Mouse (Mus musculus) natural killer cell, adult 2 months (primary cell): ENCODE measurements around the gene Abl1.

ENCODE experiments used
- DNase-seq, 2 experiments: peaks; one replicate each; pipeline ENCODE4 v3.0.0; 2022; ENCODE audit warnings: low spot score in 2 of 2

The Abl1 gene

DNA sequence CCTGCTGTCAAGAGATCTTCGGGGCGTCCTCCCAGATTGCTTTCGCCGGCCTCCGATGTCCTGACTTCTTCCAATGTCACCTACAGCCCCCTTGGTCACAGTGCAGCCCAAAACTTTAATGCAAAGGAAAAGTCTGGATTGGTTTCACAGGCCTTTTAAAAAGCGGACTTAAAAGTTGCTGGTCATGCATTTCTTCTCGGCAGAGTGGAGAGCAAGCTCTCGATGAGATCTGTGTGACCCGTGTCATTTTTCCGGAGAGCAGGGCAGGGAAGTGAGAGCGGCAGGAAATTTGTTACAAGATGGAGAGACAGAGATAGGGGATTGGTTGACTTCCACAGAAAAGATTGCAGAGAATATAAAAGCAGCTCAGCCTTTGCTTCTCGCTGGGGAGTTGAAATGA, 869 bp downstream of the Abl1 start:
- DNase-seq = no peak

- no peak for DNase-seq
These were observed 1.9 kb downstream of the Abl1 start for GRCm38 (mm10) chr2:31690063-31690462.

- no peak for DNase-seq
These were observed 10.0 kb downstream of the Abl1 start for GRCm38 (mm10) chr2:31698209-31698608.

DNA sequence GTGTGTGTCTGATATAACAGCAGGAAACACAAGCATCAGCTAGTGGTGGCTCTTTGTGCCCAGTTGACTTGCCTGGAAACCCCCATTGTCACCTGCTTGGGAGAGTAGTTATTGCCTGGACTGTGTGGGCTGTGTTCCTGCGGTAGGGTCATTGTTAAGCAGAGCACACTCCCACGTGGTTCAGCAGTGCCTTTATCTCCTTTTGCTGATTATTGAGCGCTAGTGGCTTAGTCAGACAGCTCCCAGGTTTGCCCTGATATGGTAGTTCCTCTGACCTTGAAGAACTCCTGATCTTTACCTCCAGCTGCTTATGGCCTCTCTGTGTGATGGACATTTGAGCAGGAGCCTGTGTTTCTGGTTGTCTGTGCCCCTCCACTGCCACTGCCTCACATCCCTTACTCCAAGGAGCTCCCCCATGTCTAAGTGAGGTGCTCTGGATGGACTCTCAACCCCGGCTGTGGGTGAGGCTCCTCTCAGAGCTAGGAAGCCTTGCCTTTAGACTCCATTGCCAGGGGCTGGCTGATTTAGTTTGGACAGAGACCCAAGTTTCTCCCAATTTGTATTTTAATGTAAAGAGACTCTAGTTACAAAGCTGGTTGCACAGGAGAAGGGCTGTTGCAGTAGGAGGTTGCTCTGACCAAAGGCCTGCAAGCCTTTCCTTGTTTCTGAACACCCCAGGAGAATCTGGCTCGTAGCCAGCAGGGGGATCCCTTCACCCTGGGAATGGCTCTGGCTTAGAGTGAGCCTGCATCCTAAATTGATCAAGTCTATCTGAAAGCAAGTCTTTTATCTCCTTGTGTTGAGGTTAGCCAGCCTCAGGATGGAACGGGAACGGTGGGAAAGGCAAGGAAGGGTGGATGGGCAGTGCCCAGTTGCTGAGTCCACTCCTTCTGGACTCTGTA, 12.6 kb downstream of the Abl1 start:
- DNase-seq = peak in 1 of 2 experiments; percentile 29

- DNase-seq = no peak
These were observed 15.1 kb downstream of the Abl1 start for GRCm38 (mm10) chr2:31703226-31703625.

GRCm38 (mm10) chr2:31705914-31706313, 17.7 kb downstream of the Abl1 start:
- no peak for DNase-seq

GRCm38 (mm10) chr2:31706531-31706930, 18.4 kb downstream of the Abl1 start:
- DNase-seq = no peak

DNA sequence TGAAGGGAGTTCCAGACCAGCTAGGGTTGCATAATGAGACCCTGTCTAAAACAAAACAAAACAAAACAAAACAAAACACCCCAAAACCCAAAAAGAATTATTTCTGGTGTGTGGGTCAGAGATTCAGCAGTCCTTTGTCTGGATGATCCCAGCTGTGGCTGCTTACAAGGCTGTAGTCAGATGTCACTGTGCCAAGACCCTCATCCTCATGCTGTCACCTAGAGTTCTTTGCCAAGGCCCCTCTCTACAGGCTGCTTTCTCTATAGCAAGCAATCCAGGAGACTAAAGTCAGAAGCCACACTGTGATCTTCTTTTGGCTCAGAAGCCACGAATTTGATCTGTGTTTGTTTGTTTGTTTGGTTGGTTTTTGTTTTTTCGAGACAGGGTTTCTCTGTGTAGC, 24.5 kb downstream of the Abl1 start:
- no peak for DNase-seq

GRCm38 (mm10) chr2:31713813-31714212, 25.6 kb downstream of the Abl1 start:
- DNase-seq = no peak

DNA sequence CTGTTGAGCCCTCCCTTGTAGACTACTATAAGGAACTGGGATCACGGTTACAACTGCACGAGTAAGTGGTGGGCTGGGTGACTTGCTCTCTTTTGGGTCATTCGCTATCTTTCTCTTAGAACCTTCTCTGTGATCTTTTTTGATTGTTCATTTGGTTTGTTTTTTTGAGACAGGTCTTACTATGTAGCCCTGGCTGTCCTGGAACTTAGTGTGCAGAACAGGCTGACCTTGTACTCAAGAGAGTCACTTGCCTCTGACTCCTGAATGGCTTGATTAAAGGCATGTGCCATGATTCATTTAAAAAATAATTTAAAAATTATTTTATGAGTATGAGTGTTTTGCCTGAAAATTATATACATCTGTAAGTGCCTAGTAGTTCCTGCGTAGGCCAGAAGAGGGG, 26.6 kb downstream of the Abl1 start:
- DNase-seq = no peak

DNA sequence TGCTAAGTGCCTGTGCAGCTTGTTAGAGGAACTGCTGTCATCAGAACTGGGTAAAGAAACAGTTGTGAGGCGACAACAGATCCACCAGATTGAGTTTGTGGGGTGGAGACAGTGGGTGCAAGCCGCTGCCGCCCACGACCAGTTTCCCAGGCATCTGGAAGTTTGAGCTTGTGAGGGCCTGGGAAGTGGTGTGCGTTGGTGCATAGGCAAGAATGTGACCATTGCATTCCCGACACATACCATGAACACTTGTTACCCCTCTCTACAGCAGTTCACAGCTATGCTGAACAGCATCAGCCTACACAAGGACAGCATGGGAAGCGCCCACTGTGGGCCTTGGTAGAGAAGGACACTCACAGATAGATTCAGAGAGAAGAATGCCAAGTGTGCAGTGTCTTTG, 27.8 kb downstream of the Abl1 start:
- no peak for DNase-seq

GRCm38 (mm10) chr2:31719202-31719880, 31.2 kb downstream of the Abl1 start:
- DNase-seq = no peak

DNA sequence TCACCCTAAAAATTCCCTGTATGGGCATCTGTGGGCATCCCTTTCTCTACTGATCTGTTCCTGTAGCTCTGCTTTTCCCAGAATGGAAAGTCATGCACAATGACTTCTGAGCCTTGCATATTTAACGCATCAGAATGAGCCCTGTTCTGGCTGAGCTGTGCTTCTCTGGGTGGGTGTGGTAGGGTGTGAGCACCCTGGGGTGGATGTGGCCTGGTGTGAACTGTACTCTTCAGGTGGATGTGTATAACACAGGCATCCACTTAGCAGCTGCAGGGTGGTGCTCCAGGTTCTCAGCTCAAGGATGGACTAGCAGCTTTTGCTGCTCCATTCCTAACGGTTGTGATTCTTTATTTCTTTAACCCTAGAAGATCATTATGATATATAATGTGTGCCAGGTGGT, 31.8 kb downstream of the Abl1 start:
- no peak for DNase-seq

DNA sequence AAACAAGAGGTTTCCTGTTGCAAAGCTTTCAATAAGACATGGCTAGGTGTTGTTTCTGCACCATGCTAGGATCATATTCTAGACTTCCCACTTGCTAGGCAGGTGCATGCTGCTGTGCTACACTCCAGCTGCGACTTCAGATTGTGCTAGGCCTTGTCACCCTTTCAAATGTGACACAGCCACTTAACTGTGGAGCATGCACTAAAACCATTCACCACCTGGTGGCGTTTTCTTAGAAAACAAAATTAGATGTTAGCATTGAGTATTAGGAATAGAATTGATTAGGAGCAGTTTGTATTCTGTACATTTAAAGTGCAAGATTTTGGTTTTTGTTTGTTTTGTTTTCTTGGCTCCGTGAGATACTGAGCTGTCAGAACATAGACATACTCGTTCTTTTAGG, 32.6 kb downstream of the Abl1 start:
- peak in 1 of 2 experiments; percentile 20 for DNase-seq

GRCm38 (mm10) chr2:31724730-31725490, 36.7 kb downstream of the Abl1 start:
- DNase-seq = no peak

DNA sequence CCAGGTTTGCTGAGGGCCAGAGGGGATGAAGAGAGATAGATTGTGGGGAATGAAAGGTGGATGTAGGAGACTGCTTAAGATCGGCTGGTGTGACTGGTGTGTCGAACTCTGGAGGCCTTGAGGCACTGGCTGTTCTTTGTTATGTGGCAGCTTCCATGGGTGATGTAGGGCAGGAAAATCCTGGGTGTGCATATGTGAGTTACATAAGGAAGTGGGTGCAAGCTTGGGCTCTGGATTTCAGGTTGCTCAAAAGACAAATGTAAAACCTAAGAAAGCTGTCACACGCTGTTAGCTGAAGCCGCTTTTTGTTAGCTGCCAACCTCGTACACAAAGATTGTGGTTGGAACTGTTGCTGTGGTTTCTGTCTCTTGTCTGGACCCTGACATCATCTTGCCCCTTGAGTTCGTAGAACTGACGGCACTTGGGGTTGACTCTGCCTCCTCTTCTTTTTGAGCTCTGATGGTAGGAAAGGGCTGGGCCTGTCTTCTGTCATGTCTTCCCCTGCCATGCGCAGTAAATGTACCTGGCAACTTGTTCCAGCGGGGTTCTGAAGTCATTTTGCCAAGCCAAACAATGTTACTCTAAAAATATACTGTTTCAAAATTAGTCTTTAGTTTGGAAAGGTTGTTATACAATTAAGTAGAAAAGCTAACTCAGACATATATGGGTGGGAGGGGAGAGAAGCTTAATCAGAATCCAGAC, 39.6 kb downstream of the Abl1 start:
- peak; percentile 66 to 81 for DNase-seq

DNA sequence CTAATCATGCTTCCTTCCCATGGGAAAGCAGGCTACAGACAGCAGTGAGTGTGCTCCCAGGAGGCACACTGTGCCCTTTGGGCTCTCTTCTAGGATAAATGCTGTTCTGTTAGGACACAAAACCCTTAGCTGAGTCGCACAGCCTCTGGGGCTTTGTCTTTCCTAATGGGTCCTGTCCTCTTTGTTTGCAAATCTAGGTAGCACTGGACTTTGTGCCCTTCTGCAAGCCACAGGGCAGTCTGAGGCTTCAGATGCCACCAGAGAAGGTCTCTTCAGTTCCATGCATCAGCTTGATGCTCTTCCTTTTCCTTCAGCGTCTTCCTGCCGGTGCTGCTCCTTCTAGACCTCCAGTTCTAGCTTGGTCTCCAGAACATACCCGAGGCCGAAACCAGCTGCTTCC, 42.5 kb downstream of the Abl1 start:
- DNase-seq = no peak

- DNase-seq = no peak
These were observed 44.3 kb downstream of the Abl1 start for GRCm38 (mm10) chr2:31732497-31732896.

GRCm38 (mm10) chr2:31733558-31733957, 45.4 kb downstream of the Abl1 start:
- DNase-seq = no peak

DNA sequence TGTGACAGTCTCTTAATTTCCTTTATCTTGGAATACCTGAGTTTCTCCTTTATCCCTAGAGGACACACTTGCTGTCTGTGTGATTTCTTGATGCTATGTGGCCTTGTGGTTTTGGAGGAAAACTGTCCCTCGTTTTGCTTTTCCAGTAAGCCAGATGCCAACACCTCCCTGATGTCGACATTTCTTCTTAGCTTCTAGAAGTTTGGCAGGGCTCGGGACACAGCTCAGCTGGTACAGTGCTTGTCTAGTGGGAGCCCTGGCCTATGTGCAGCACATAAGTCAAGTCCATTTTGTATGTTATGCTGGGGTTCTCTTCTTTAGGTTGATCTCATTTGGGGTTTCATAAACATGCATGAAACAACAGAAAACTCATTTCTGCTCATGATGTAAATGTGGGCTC, 50.9 kb downstream of the Abl1 start:
- no peak for DNase-seq

GRCm38 (mm10) chr2:31741728-31742127, 53.6 kb downstream of the Abl1 start:
- no peak for DNase-seq

GRCm38 (mm10) chr2:31742134-31742533, 54.0 kb downstream of the Abl1 start:
- DNase-seq = no peak
